Mouse (Mus musculus) CH12.LX (cell line): ENCODE data around the gene Fes. TPM values are rescaled to one million over a fixed set of nuclear protein-coding genes. Genes with fewer than 3 reads are reported as not detected.
A peak's percentile ranks its signal among the peaks of the same experiment; 100 is the strongest.

Experiments used
- DNase-seq: peaks from one replicate; pipeline ENCODE4 v3.0.0-alpha.2; 2013; ENCODE audit errors: extremely low read depth
- H3K27ac ChIP-seq: 2 replicates; pipeline ENCODE4 v1.5.1; 2012; ENCODE audit warnings: low read depth, mild to moderate bottlenecking, control low read depth, moderate library complexity; ENCODE audit not compliant: insufficient read depth
- H3K27me3 ChIP-seq: replicated peaks from 2 replicates; pipeline ENCODE3; 2012; ENCODE audit warnings: inconsistent platforms
- H3K36me3 ChIP-seq, 2 experiments: replicated peaks in 1 of 2; 2 replicates each; pipeline versions ENCODE3 to v1.6.1; 2012; ENCODE audit warnings: inconsistent platforms in 1 of 2, low read length in 1 of 2, mild to moderate bottlenecking in 1 of 2, mixed read lengths in 1 of 2, moderate library complexity in 1 of 2; ENCODE audit not compliant: control insufficient read depth in 1 of 2, insufficient read depth in 1 of 2
- H3K4me1 ChIP-seq, 2 experiments: 2 replicates each; pipeline ENCODE4 v1.6.1; 2012; ENCODE audit warnings: inconsistent platforms in 1 of 2, moderate library complexity in 1 of 2; ENCODE audit not compliant: insufficient read depth in 2 of 2, control insufficient read depth in 1 of 2
- H3K4me2 ChIP-seq: 2 replicates; pipeline ENCODE4 v1.6.1; 2012; ENCODE audit warnings: low read depth, mild to moderate bottlenecking, control low read depth; ENCODE audit not compliant: poor library complexity, insufficient read depth, severe bottlenecking
- H3K4me3 ChIP-seq, 3 experiments: fragments of 150-350 bp in 1 of 3; sonication (generic) in 1 of 3; replicated peaks in 1 of 3; 2 replicates each; pipeline versions ENCODE3 to v1.5.1; 2011 to 2012; ENCODE audit warnings: low read depth in 2 of 3, low read length in 2 of 3, mild to moderate bottlenecking in 2 of 3, moderate library complexity in 2 of 3, control low read depth in 1 of 3, improper control_type of control experiment in 1 of 3, inconsistent platforms in 1 of 3, mixed read lengths in 1 of 3; ENCODE audit not compliant: poor library complexity in 1 of 3
- H3K79me2 ChIP-seq: replicated peaks from 2 replicates; pipeline ENCODE4 v1.6.1; 2012; ENCODE audit warnings: mild to moderate bottlenecking, moderate library complexity; ENCODE audit not compliant: control insufficient read depth, poor library complexity, insufficient read depth, severe bottlenecking; ENCODE audit errors: extremely low read depth
- H3K9ac ChIP-seq: 2 replicates; pipeline ENCODE4 v1.6.1; 2012; ENCODE audit warnings: low read depth, mild to moderate bottlenecking, control low read depth, moderate library complexity; ENCODE audit not compliant: insufficient read depth
- H3K9me3 ChIP-seq: replicated peaks from 2 replicates; pipeline ENCODE3; 2012; ENCODE audit warnings: low read length, inconsistent platforms, mixed read lengths
- CHD2 ChIP-seq: IDR thresholded peaks from 2 replicates; pipeline ENCODE4 v1.6.1; 2011; ENCODE audit warnings: low read length, improper control_type of control experiment
- CTCF ChIP-seq, 2 experiments: IDR thresholded peaks in 1 of 2; conservative IDR thresholded peaks in 1 of 2; 2 replicates each; pipeline ENCODE4 v1.5.1; 2011 to 2012; ENCODE audit warnings: low read depth in 2 of 2, low read length in 2 of 2, improper control_type of control experiment in 1 of 2, inconsistent platforms in 1 of 2, mild to moderate bottlenecking in 1 of 2, moderate library complexity in 1 of 2
- E2F4 ChIP-seq: IDR thresholded peaks from 2 replicates; pipeline ENCODE4 v1.6.1; 2011; ENCODE audit warnings: low read depth, low read length, improper control_type of control experiment; ENCODE audit not compliant: insufficient replicate concordance
- ELF1 ChIP-seq: IDR thresholded peaks from 2 replicates; pipeline ENCODE4 v1.6.1; 2014; ENCODE audit warnings: low read depth, mild to moderate bottlenecking, inconsistent platforms, low read length, improper control_type of control experiment
- EP300 ChIP-seq: IDR thresholded peaks from 2 replicates; pipeline ENCODE4 v1.6.1; 2011; ENCODE audit warnings: low read length, improper control_type of control experiment
- HCFC1 ChIP-seq: IDR thresholded peaks from 2 replicates; pipeline ENCODE4 v1.6.1; 2012; ENCODE audit warnings: low read depth, mild to moderate bottlenecking, inconsistent platforms, low read length, improper control_type of control experiment
- IRF4 ChIP-seq: IDR thresholded peaks from 2 replicates; pipeline ENCODE4 v1.6.1; 2014; ENCODE audit warnings: low read depth, mild to moderate bottlenecking, inconsistent platforms, low read length, improper control_type of control experiment
- JUN ChIP-seq: IDR thresholded peaks from 2 replicates; pipeline ENCODE4 v1.6.1; 2011; ENCODE audit warnings: low read depth, mild to moderate bottlenecking, low read length, improper control_type of control experiment, moderate library complexity; ENCODE audit not compliant: insufficient read depth
- KAT2A ChIP-seq: IDR thresholded peaks from 2 replicates; pipeline ENCODE4 v1.6.1; 2012; ENCODE audit warnings: low read length, improper control_type of control experiment, inconsistent platforms; ENCODE audit not compliant: insufficient replicate concordance
- MAZ ChIP-seq: IDR thresholded peaks from 2 replicates; pipeline ENCODE4 v1.6.1; 2012; ENCODE audit warnings: low read depth, mild to moderate bottlenecking, inconsistent platforms, low read length, improper control_type of control experiment, moderate library complexity
- MEF2A ChIP-seq: IDR thresholded peaks from 2 replicates; pipeline ENCODE4 v1.6.1; 2014; ENCODE audit warnings: low read depth, mild to moderate bottlenecking, inconsistent platforms, low read length, improper control_type of control experiment, borderline replicate concordance
- MXI1 ChIP-seq: IDR thresholded peaks from 2 replicates; pipeline ENCODE4 v1.6.1; 2011; ENCODE audit warnings: mild to moderate bottlenecking, low read depth, low read length, improper control_type of control experiment
- MYC ChIP-seq: IDR thresholded peaks from 2 replicates; pipeline ENCODE4 v1.6.1; 2011; ENCODE audit warnings: low read depth, mild to moderate bottlenecking, improper control_type of control experiment, low read length
- NELFE ChIP-seq: IDR thresholded peaks from 2 replicates; pipeline ENCODE4 v1.6.1; 2011; ENCODE audit warnings: low read depth, low read length, improper control_type of control experiment
- NRF1 ChIP-seq: IDR thresholded peaks from 2 replicates; pipeline ENCODE4 v1.6.1; 2014; ENCODE audit warnings: low read depth, mild to moderate bottlenecking, inconsistent platforms, low read length, improper control_type of control experiment, moderate library complexity
- POLR2A ChIP-seq: IDR thresholded peaks from 2 replicates; pipeline ENCODE4 v1.6.1; 2011; ENCODE audit warnings: low read depth, mild to moderate bottlenecking, improper control_type of control experiment, low read length
- RCOR1 ChIP-seq: conservative IDR thresholded peaks from 2 replicates; pipeline ENCODE4 v1.6.1; 2012; ENCODE audit warnings: low read depth, mild to moderate bottlenecking, inconsistent platforms, low read length, improper control_type of control experiment
- SIN3A ChIP-seq: IDR thresholded peaks from 2 replicates; pipeline ENCODE4 v1.6.1; 2012; ENCODE audit warnings: low read length, improper control_type of control experiment, inconsistent platforms
- SMC3 ChIP-seq: IDR thresholded peaks from 2 replicates; pipeline ENCODE4 v1.6.1; 2011; ENCODE audit warnings: low read depth, low read length, improper control_type of control experiment
- TCF12 ChIP-seq: IDR thresholded peaks from 2 replicates; pipeline ENCODE4 v1.6.1; 2014; ENCODE audit warnings: low read depth, mild to moderate bottlenecking, inconsistent platforms, low read length, improper control_type of control experiment
- UBTF ChIP-seq: IDR thresholded peaks from 2 replicates; pipeline ENCODE4 v1.6.1; 2012; ENCODE audit warnings: low read depth, mild to moderate bottlenecking, inconsistent platforms, low read length, improper control_type of control experiment, moderate library complexity
- ZC3H11A ChIP-seq: IDR thresholded peaks from 2 replicates; pipeline ENCODE4 v1.6.1; 2012; ENCODE audit warnings: low read depth, mild to moderate bottlenecking, inconsistent platforms, low read length, improper control_type of control experiment
- ZKSCAN1 ChIP-seq: IDR thresholded peaks from 2 replicates; pipeline ENCODE4 v1.6.1; 2012; ENCODE audit warnings: low read depth, inconsistent platforms, low read length, improper control_type of control experiment, borderline replicate concordance
- dilution Hi-C: fragments of 300-500 bp; cut with MboI; formaldehyde crosslinking; loops from 2 replicates; pipeline ENCODE4 v1.14.3; 2020; ENCODE audit warnings: low sequenced_read_pairs; ENCODE audit not compliant: extremely low pct_unique_long_range_greater_than_20kb, extremely low pct_ligation_motif_present
- in situ Hi-C: fragments of 300-500 bp; cut with MboI; formaldehyde crosslinking; loops from 3 replicates; pipeline ENCODE4 v1.14.3; 2019; ENCODE audit warnings: low sequenced_read_pairs, low pct_ligation_motif_present, low pct_unique_long_range_greater_than_20kb, mixed read lengths
- polyA plus RNA-seq: library from polyadenylated mRNA; unstranded; fragments of >175 nt; gene quantifications from 2 replicates; pipeline ENCODE4 v1.2.1, GENCODE M21; 2012; ENCODE audit warnings: low read depth; ENCODE audit not compliant: insufficient read length
- total RNA-seq, 2 experiments: library from RNA; depleted of rRNA; stranded (reverse); fragments of 300-350 nt in 1 of 2; fragments of >200 nt in 1 of 2; gene quantifications; 2 replicates each; pipeline ENCODE4 v1.2.3; 2012 to 2014

Fes gene
- total and polyA plus RNA-seq, 3 experiments: 4.3 to 11.7 (median 9.8) TPM

DNA sequence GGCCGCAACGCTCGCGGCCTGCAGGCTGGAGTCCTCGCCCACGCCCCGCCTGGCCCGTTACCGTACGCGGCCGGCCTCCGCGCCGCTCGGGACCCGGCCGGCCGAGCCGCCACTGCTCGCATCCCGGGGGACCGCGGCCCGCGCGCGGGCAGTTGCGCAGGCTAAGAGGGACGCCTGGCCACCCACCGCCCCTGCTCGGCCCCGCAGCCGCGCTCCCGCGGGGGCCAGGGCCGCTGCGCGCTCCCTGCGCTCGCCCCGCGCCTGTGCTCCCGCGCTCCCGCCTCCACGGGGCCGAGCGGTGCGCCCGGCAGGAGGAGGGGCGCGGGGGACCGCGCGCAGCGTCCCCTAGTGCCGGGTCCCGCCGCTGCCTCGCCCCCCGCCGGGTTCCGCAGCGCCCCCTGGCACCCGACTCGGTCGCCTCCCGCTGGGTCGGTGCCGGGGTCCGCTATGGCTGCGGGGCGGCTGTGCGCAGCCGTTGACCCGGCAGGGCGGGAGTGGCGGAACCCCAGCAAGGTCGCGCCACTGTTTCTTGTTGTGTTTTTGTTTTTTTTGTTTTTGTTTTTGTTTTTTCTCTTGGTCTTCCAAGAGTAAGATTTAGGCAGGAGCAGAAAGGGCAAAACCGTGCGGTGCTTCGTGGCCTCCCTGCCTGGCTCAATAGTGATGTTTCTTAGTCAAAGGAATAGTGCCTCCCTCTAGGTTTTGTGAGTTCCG, 16.6 kb downstream of the Fes start, which contains the start of gene Man2a2:
Gene Man2a2, minus strand, starts transcription at position 335 of the 711 bp plus-strand sequence.
- peaks cover 6% of the 10 kb centered on the region for H3K79me2 ChIP-seq
- TF ChIP-seq SMC3 (peak; percentile 57), UBTF (peak; percentile 68), MXI1 (0 out of 2 replicates have a peak, but pooled peaks have one; percentile 34), MYC (no peak), POLR2A (peak; percentile 48), NRF1 (peak; percentile 66), TCF12 (peak; percentile 75), ZKSCAN1 (no peak), RCOR1 (no peak), HCFC1 (no peak), ELF1 (peak; percentile 66), IRF4 (peak; percentile 31; the same call in 1 of the 2 replicates), KAT2A (no peak), MEF2A (peak; percentile 70; the same call in 1 of the 2 replicates), NELFE (peak; percentile 68), CTCF (conservative IDR thresholded peaks at IDR 0.05 in 1 of 2, IDR thresholded peaks at IDR 0.05 in 1 of 2; ENCODE audit: low read depth in 2 of 2, low read length in 2 of 2) (peak in 1 of 2 experiments; percentile 99; a peak in 2 of 4 replicates)
- H3K4me1 ChIP-seq: peaks cover 23 to 74% of the 10 kb centered on the region in 2 experiments
- peaks cover 24 to 25% of the 10 kb centered on the region in 2 experiments for H3K36me3 ChIP-seq
- H3K27ac ChIP-seq: peak within 1 kb of the TSS; percentile 61; the same call in 1 of the 2 replicates
- no peak for DNase-seq
- peak within 1 kb of the TSS; percentile 95 for H3K9ac ChIP-seq
- H3K4me2 ChIP-seq: peak within 1 kb of the TSS; percentile 80
- peak within 1 kb of the TSS; percentile 81 to 93 (median 88) for H3K4me3 ChIP-seq
- no peaks in the 10 kb centered on the region for H3K9me3 ChIP-seq
- in situ Hi-C loops (loop anchor here (10.0 kb wide), 1 partner anchor 226 kb away; no protein-coding TSS in a partner anchor), dilution Hi-C loops (no loop called here)
- H3K27me3 ChIP-seq: no peaks in the 10 kb centered on the region

DNA sequence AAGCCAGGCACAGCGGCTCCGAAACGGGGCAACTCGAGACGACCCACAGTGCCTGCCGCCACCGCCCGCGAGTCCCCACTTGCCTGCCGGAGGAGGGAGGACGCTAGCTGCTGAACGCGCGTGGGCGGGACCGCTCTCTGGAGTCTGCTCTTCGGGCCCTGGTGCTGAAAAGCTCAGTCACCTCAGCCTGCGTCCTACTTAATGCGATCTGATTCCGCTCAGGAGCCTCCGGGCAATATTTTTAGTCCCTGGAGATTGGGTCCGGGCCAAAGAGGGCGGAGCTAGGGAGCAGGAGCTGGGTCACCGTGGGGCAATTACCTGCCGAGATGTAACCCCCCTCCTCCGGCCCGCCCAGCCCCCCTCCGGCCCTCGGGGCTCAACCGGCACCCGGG, 17.1 kb downstream of the Fes start:
- peak; percentile 48; the same call in 1 of the 2 replicates for TF ChIP-seq CHD2
- TF ChIP-seq ZC3H11A: no peak
- TF ChIP-seq MAZ: no peak
- TF ChIP-seq EP300: no peak
- 0 out of 2 replicates have a peak, but pooled peaks have one; percentile 6 for TF ChIP-seq MYC
- peak; percentile 47; the same call in 1 of the 2 replicates for TF ChIP-seq POLR2A
- TF ChIP-seq ELF1: 0 out of 2 replicates have a peak, but pooled peaks have one; percentile 8
- peak; percentile 61; the same call in 1 of the 2 replicates for TF ChIP-seq SIN3A
- TF ChIP-seq E2F4: no peak
- no peak for TF ChIP-seq JUN
- peak; percentile 36; the same call in 1 of the 2 replicates for TF ChIP-seq NELFE
- 0 out of 2 replicates have a peak, but pooled peaks have one; percentile 37 for TF ChIP-seq UBTF
- TF ChIP-seq, all 38 proteins: peak for 7
- dilution Hi-C loops (no loop called here), in situ Hi-C loops (loop anchor here (10.0 kb wide), 1 partner anchor 226 kb away; no protein-coding TSS in a partner anchor)
- H3K9ac ChIP-seq: peak overlapping the region; percentile 95
- DNase-seq: peak; percentile 60
- H3K4me2 ChIP-seq: peak overlapping the region; percentile 80; the same call in 1 of the 2 replicates
- H3K9me3 ChIP-seq: no peaks in the 10 kb centered on the region
- H3K79me2 ChIP-seq: peaks cover 6% of the 10 kb centered on the region
- peaks cover 29 to 31% of the 10 kb centered on the region in 2 experiments for H3K36me3 ChIP-seq
- H3K4me1 ChIP-seq: peaks cover 22 to 68% of the 10 kb centered on the region in 2 experiments
- peak overlapping the region; percentile 81 to 93 (median 88) for H3K4me3 ChIP-seq
- H3K27ac ChIP-seq: peak overlapping the region; percentile 61; the same call in 1 of the 2 replicates
- H3K27me3 ChIP-seq: no peaks in the 10 kb centered on the region
